Mouse (Mus musculus) embryonic facial prominence, embryonic 11.5 days (tissue): Measurements from ENCODE around the gene Litaf. TPM values are rescaled to one million over a fixed set of nuclear protein-coding genes. Genes with fewer than 3 reads are reported as not detected.
A peak's percentile ranks its signal among the peaks of the same experiment; 100 is the strongest.

ENCODE experiments used
- ATAC-seq: fragments of 200-750 bp; cut with Nextera tagmentation; replicated peaks from 2 replicates; pipeline ENCODE4 v1.8.0; 2017; ENCODE audit warnings: low read depth; ENCODE audit not compliant: insufficient number of reproducible peaks, low FRiP score, low TSS enrichment
- DNase-seq: peaks from one replicate; pipeline ENCODE4 v3.0.0-alpha.2; 2015; ENCODE audit warnings: low spot score
- H3K27ac ChIP-seq: fragments of 300-500 bp; sonication (generic); replicated peaks from 2 replicates; pipeline ENCODE4 v1.5.1; 2014; ENCODE audit warnings: mild to moderate bottlenecking, low read depth, low read length, control low read depth
- H3K27me3 ChIP-seq: fragments of 300-500 bp; sonication (generic); 2 replicates; pipeline ENCODE4 v1.6.1; 2014; ENCODE audit warnings: mild to moderate bottlenecking, low read length, moderate library complexity, mixed read lengths; ENCODE audit not compliant: control insufficient read depth, insufficient read depth
- H3K36me3 ChIP-seq: fragments of 300-500 bp; sonication (generic); replicated peaks from 2 replicates; pipeline ENCODE4 v1.6.1; 2014; ENCODE audit warnings: low read depth, mild to moderate bottlenecking, low read length, moderate library complexity, mixed read lengths; ENCODE audit not compliant: control insufficient read depth, insufficient read depth
- H3K4me1 ChIP-seq: fragments of 300-500 bp; sonication (generic); 2 replicates; pipeline ENCODE4 v1.6.1; 2014; ENCODE audit warnings: low read length, mixed read lengths; ENCODE audit not compliant: control insufficient read depth, insufficient read depth
- H3K4me2 ChIP-seq: fragments of 300-500 bp; sonication (generic); 2 replicates; pipeline ENCODE4 v1.6.1; 2014; ENCODE audit warnings: low read depth, mild to moderate bottlenecking, control low read depth, low read length, moderate library complexity
- H3K4me3 ChIP-seq: fragments of 300-500 bp; sonication (generic); 2 replicates; pipeline ENCODE4 v1.5.1; 2014; ENCODE audit warnings: low read depth, low read length, control low read depth
- H3K9ac ChIP-seq: fragments of 300-500 bp; sonication (generic); replicated peaks from 2 replicates; pipeline ENCODE4 v1.6.1; 2014; ENCODE audit warnings: mild to moderate bottlenecking, control low read depth, low read length
- H3K9me3 ChIP-seq: fragments of 300-500 bp; sonication (generic); replicated peaks from 2 replicates; pipeline ENCODE4 v1.6.1; 2016; ENCODE audit warnings: mild to moderate bottlenecking, low read length, inconsistent platforms, mixed read lengths; ENCODE audit not compliant: control insufficient read depth
- WGBS: fragments of 180-500 bp; shearing (Covaris S2); extraction: QIAGEN DNeasy Blood & Tissue Kit; methylation state at CpG from one replicate; pipeline ENCODE4 v1.1.7; 2014; 5-methylcytosine and 5-hydroxymethylcytosine counted together
- polyA plus RNA-seq: library from polyadenylated mRNA; unstranded; fragments of >200 nt; fragmentation: Nextera tagmentation; extraction: Ambion mirVana; gene quantifications from 2 replicates; pipeline ENCODE4 v1.2.1, GENCODE M21; 2014

The Litaf gene
- polyA plus RNA-seq, 1 experiment from 2014 or later = 92.5 TPM

- Histone ChIP-seq H3K4me2 (no peak overlapping the region), H3K27ac (no peak overlapping the region), H3K4me3 (no peak overlapping the region), H3K9ac (no peak overlapping the region), H3K27me3 (no peaks in the 10 kb centered on the region), H3K4me1 (no peaks in the 10 kb centered on the region), H3K36me3 (peaks cover 5% of the 10 kb centered on the region; the same call in 1 of the 2 replicates), H3K9me3 (no peaks in the 10 kb centered on the region)
- no peak for DNase-seq
- no peak for ATAC-seq
- WGBS = 78% methylated on average over 10 of the region's 10 CpGs
Measured at GRCm38 (mm10) chr16:11090836-11091570, 25.0 kb upstream of the Litaf start.

GRCm38 (mm10) chr16:11086856-11087588 lies 21.1 kb upstream of the Litaf start:
- ATAC-seq = 0 out of 2 replicates have a peak, but pooled peaks have one; percentile 46
- Histone ChIP-seq H3K9me3 (no peaks in the 10 kb centered on the region), H3K4me3 (no peak overlapping the region), H3K27ac (no peak overlapping the region), H3K36me3 (peaks cover 16% of the 10 kb centered on the region), H3K27me3 (no peaks in the 10 kb centered on the region), H3K4me1 (no peaks in the 10 kb centered on the region), H3K9ac (no peak overlapping the region), H3K4me2 (no peak overlapping the region)
- DNase-seq = no peak
- 84% methylated on average over 5 of the region's 5 CpGs for WGBS

- H3K27ac ChIP-seq = no peak overlapping the region
- peaks cover 16% of the 10 kb centered on the region for H3K36me3 ChIP-seq
- no peak overlapping the region for H3K4me3 ChIP-seq
- no peak overlapping the region for H3K4me2 ChIP-seq
- no peaks in the 10 kb centered on the region for H3K9me3 ChIP-seq
- no peak for DNase-seq
- no peak for ATAC-seq
- H3K27me3 ChIP-seq = no peaks in the 10 kb centered on the region
- no peaks in the 10 kb centered on the region for H3K4me1 ChIP-seq
- 92% methylated on average over 3 of the region's 3 CpGs for WGBS
- no peak overlapping the region for H3K9ac ChIP-seq
Measured at GRCm38 (mm10) chr16:11086299-11086698, 20.3 kb upstream of the Litaf start.

DNA sequence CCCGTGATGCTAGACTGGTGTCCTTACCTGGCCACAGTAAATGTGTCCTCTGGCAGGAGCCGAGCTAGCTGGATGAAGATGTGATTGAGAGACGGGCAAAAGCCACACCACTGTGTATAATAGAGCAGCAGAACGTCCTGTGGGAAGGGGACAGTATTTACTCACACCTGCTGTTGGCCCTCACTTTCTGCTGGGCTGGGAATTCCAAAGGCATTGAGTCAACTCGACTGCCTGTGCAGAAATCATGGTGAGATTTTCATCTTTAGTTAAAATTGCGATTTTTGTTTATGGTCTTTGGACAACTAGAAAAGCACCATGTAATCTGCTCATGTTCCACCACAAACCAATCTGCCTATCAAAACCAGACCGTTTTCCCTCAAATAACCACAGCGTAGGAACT lies 18.2 kb upstream of the Litaf start:
- no peaks in the 10 kb centered on the region for H3K27me3 ChIP-seq
- H3K4me3 ChIP-seq = no peak overlapping the region
- H3K36me3 ChIP-seq = peaks cover 13% of the 10 kb centered on the region
- H3K9me3 ChIP-seq = no peaks in the 10 kb centered on the region
- H3K4me1 ChIP-seq = no peaks in the 10 kb centered on the region
- H3K9ac ChIP-seq = no peak overlapping the region
- no peak overlapping the region for H3K4me2 ChIP-seq
- WGBS = 93% methylated on average over 8 of the region's 8 CpGs
- no peak; the same call in 1 of the 2 replicates for ATAC-seq
- DNase-seq = no peak
- no peak overlapping the region for H3K27ac ChIP-seq

GRCm38 (mm10) chr16:11078216-11078869 lies 12.4 kb upstream of the Litaf start:
- 85% methylated on average over 3 of the region's 3 CpGs for WGBS
- Histone ChIP-seq H3K4me3 (no peak overlapping the region), H3K9ac (no peak overlapping the region), H3K4me1 (no peaks in the 10 kb centered on the region), H3K36me3 (peaks cover 14% of the 10 kb centered on the region), H3K27me3 (no peaks in the 10 kb centered on the region), H3K4me2 (no peak overlapping the region), H3K27ac (no peak overlapping the region), H3K9me3 (no peaks in the 10 kb centered on the region)
- no peak for ATAC-seq
- no peak for DNase-seq

DNA sequence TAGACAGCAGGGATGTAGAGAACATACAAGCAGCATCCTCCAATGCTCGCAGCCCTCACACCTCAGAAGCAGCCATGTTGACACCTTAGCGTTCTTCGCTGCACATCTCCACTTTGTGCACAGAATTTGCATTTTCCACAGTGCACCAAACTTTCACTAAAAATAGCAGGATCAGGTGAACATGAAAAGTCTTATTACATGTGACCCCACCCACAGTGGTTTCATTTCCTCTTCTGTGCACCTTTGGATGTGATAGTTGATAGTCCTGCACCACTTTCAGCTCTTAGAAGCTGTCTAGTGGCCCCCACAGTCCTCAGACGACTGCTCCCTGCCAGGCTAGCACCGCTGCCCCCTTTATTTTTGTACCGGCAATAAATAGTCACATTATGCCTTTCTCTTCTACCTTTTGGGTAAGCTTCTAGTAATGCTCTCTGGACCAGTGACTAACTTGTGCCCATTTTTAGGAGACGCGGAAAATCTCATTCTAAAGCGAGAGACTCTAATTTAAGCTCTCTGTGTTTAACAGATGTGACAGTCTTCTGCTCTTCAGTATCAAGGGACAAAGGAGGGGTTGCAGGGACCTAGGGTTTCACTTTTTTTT lies 11.7 kb upstream of the Litaf start:
- Histone ChIP-seq H3K4me3 (no peak overlapping the region), H3K27ac (no peak overlapping the region), H3K9me3 (no peaks in the 10 kb centered on the region), H3K36me3 (peaks cover 9% of the 10 kb centered on the region), H3K4me1 (no peaks in the 10 kb centered on the region), H3K4me2 (no peak overlapping the region), H3K27me3 (no peaks in the 10 kb centered on the region), H3K9ac (no peak overlapping the region)
- ATAC-seq = no peak
- WGBS = 94% methylated on average over 9 of the region's 9 CpGs
- no peak for DNase-seq

DNA sequence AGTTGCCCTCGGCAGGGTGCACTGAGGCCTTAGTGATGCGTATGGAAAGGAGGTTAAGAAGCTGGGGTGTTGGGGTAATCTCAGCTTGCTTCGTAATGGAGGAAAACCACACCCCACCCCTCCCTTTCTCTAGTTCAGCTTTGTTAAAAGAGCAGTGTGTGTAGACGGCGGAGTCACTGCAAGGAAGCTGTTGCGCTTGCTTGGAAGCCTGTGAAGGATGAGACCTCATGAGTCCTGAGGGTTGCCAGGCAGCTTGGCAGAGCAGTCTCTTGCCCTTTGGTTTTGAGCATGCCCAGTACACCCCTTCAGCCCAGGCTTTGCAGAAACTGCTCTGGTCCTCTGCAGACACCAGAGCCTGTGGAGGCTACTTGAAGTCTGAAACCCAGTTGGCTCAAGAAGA lies 7.1 kb upstream of the Litaf start:
- ATAC-seq (no peak), DNase-seq (no peak)
- Histone ChIP-seq H3K4me1 (peaks cover 11% of the 10 kb centered on the region), H3K27me3 (no peaks in the 10 kb centered on the region), H3K9me3 (no peaks in the 10 kb centered on the region), H3K4me2 (no peak overlapping the region), H3K27ac (no peak overlapping the region), H3K4me3 (no peak overlapping the region), H3K36me3 (peaks cover 12% of the 10 kb centered on the region), H3K9ac (no peak overlapping the region)
- 85% methylated on average over 6 of the region's 6 CpGs for WGBS
